Mouse (Mus musculus) cerebellum, adult 2 months (tissue): ENCODE results near the gene H2-M9. TPM values are rescaled to one million over a fixed set of nuclear protein-coding genes. Genes with fewer than 3 reads are reported as not detected.

Source experiments
- DNase-seq, 2 experiments: peaks; one replicate each; pipeline ENCODE4 v3.0.0; 2021
- H3K27ac ChIP-seq: fragments of 200-500 bp; 2 replicates; pipeline ENCODE4 v1.5.1; 2012; ENCODE audit warnings: low read length, control low read depth, inconsistent platforms; ENCODE audit not compliant: insufficient read depth
- H3K27me3 ChIP-seq: fragments of 200-500 bp; 2 replicates; pipeline ENCODE4 v1.6.1; 2012; ENCODE audit warnings: inconsistent platforms, mild to moderate bottlenecking, low read length, moderate library complexity; ENCODE audit not compliant: control insufficient read depth, insufficient read depth
- H3K4me1 ChIP-seq: fragments of 200-500 bp; 2 replicates; pipeline ENCODE4 v1.6.1; 2011; ENCODE audit warnings: low read length; ENCODE audit not compliant: control insufficient read depth, insufficient read depth
- H3K4me3 ChIP-seq: fragments of 200-500 bp; replicated peaks from 2 replicates; pipeline ENCODE3; 2011; ENCODE audit warnings: mild to moderate bottlenecking, low read depth, low read length, control low read depth; ENCODE audit not compliant: insufficient read depth
- CTCF ChIP-seq: fragments of 200-500 bp; IDR thresholded peaks from 2 replicates; pipeline ENCODE4 v1.5.1; 2011; ENCODE audit warnings: low read depth, mild to moderate bottlenecking, control low read depth, low read length, moderate library complexity, borderline replicate concordance; ENCODE audit not compliant: insufficient read depth
- POLR2A ChIP-seq: fragments of 200-500 bp; IDR thresholded peaks from 2 replicates; pipeline ENCODE4 v1.6.1; 2011; ENCODE audit warnings: low read length, control low read depth, borderline replicate concordance; ENCODE audit not compliant: insufficient read depth
- WGBS: fragments of 180-500 bp; shearing (Covaris S2); methylation state at CpG from one replicate; pipeline ENCODE4 v1.1.7; 2018; 5-methylcytosine and 5-hydroxymethylcytosine counted together
- polyA plus RNA-seq: library from polyadenylated mRNA; depleted of rRNA; stranded (reverse); fragments of >200 nt; gene quantifications from 2 replicates; pipeline ENCODE4 v1.2.3, GENCODE M21; 2012; rRNA removed

H2-M9 gene
- polyA plus RNA-seq, result not detected in 2 replicates

- no peak for DNase-seq
- 92% methylated on average over 3 of the region's 3 CpGs for WGBS
- Histone ChIP-seq H3K27me3 (no peaks in the 10 kb centered on the region), H3K27ac (no peak within 1 kb of the TSS), H3K4me3 (no peak within 1 kb of the TSS), H3K4me1 (no peaks in the 10 kb centered on the region)
- TF ChIP-seq POLR2A, result no peak
- no peak for TF ChIP-seq CTCF
These were observed at the start of gene H2-M9 for GRCm38 (mm10) chr17:36642566-36642965. Gene H2-M9 (minus strand): TSS chr17:36642666.

GRCm38 (mm10) chr17:36672119-36672518 lies 29.7 kb upstream of the H2-M9 start, which contains the start of gene H2-M1:
Gene H2-M1 (minus strand): TSS chr17:36672219.
- no peak within 1 kb of the TSS for H3K4me3 ChIP-seq
- DNase-seq, result no peak
- H3K27me3 ChIP-seq, result no peaks in the 10 kb centered on the region
- 66% methylated on average over 3 of the region's 3 CpGs for WGBS
- no peak for TF ChIP-seq CTCF
- TF ChIP-seq POLR2A, result no peak
- no peaks in the 10 kb centered on the region for H3K4me1 ChIP-seq
- no peak within 1 kb of the TSS for H3K27ac ChIP-seq

Other genes with a start within 250 kb of the H2-M9 start
- gene H2-M10.4, start 180.3 kb downstream of the H2-M9 start, polyA plus RNA-seq, result not detected in 2 replicates
- gene H2-M11, start 95.6 kb downstream of the H2-M9 start, polyA plus RNA-seq, result not detected in 2 replicates
- gene H2-M1, start 29.6 kb upstream of the H2-M9 start, polyA plus RNA-seq, result not detected in 2 replicates
- gene H2-M10.5, start 130.2 kb upstream of the H2-M9 start, polyA plus RNA-seq, result not detected in 2 replicates
- gene H2-M10.6, start 169.5 kb upstream of the H2-M9 start, polyA plus RNA-seq, result not detected in 2 replicates
- gene Trim26, start 194.5 kb upstream of the H2-M9 start, polyA plus RNA-seq, result 29.4 and 29.9 TPM in 2 replicates
- 0.14 and 0.15 TPM in 2 replicates for gene Trim15, start 224.5 kb upstream of the H2-M9 start, polyA plus RNA-seq
- 0.06 and 0.13 TPM in 2 replicates for gene Trim10, start 226.9 kb upstream of the H2-M9 start, polyA plus RNA-seq
- 0.07 TPM in 1 of 2 replicates, not detected in the other for gene Trim40, start 247.5 kb upstream of the H2-M9 start, polyA plus RNA-seq